Mouse (Mus musculus): ENCODE measurements around the gene Acsl5.
A peak's percentile ranks its signal among the peaks of the same experiment; 100 is the strongest.

The Acsl5 gene

DNA sequence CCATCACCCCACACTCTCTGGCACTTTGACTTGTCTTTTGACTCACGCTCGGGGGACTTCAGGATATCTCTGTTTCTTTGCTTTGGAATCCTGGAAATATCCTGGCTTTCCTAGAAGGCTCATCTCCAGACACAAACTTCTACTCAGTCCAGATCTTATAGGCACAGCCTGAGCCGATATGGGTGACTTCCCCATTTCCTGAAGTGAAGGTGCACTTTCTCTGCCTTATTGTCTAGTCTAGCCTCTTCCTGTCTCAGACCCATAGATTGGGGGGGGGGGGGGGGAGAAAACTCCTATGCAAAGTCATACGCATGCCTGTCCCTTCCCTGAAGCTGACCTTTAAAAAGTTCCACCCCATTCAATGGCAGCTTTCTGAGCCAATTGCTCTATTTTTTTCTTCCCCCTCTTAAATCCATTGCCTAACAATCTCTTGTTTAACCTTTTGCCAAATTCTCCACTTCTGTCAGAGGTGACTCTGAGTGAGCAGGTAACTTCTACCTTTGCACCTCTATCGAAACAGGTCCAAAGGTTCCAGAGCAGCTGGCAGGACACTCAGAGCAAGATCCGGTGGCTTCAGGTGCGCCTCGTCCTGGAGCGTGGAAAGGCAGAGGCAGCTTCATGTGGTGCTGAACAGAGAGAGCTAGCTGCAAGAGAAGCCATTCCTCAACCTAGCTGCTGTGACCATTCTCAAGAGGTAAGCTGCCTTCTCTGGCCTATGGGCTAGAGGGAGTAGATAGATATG lies at the start of gene Acsl5:
Gene Acsl5 (plus strand): TSS at position 556 of the 742 bp plus-strand sequence.
- peak; percentile 37 for DNase-seq

GRCm38 (mm10) chr19:55206482-55207138 lies 45.1 kb upstream of the Acsl5 start:
- DNase-seq: peak; percentile 23

DNA sequence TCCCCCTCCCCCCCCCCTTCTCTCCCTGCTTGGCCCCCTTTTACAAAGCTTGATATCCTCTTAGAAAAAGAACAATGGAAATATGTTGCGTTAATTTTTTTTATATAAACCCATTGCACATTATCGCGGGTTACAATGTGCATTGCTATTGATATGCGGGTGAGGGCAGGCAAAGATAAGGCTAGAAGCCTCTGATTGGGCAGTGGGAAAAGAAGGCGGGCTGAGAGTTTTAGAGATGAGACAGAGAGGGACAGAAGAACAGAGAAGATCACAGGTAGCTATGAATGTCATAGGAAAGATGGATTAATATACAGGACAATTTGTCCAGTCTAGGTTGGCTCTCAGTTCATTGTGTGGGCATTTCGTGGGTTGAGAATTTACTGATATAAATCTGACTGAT lies 44.5 kb upstream of the Acsl5 start:
- no peak for DNase-seq

GRCm38 (mm10) chr19:55207746-55208538 lies 43.8 kb upstream of the Acsl5 start:
- DNase-seq: no peak

GRCm38 (mm10) chr19:55208654-55209053 lies 43.1 kb upstream of the Acsl5 start:
- DNase-seq: no peak

DNA sequence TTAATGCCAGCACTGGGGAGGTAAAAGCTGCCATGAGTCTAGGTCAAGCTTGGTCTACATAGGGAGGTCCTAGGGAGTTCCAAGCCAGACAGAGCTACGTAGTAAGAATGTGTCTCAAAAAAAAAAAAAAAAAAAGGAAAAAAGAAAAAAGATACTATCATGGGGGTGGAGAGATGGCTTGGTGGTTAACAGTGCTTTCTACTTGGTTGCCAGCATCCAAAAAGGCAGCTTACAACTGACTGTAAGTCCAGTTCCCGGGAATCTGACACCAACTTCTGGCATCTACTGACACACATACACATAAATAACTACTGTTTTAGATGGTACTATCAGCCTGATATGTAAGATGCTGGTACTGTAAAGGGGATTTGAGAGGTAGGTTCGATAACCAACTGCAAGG lies 42.7 kb upstream of the Acsl5 start:
- no peak for DNase-seq

GRCm38 (mm10) chr19:55211698-55212097 lies 40.0 kb upstream of the Acsl5 start:
- DNase-seq: no peak

DNA sequence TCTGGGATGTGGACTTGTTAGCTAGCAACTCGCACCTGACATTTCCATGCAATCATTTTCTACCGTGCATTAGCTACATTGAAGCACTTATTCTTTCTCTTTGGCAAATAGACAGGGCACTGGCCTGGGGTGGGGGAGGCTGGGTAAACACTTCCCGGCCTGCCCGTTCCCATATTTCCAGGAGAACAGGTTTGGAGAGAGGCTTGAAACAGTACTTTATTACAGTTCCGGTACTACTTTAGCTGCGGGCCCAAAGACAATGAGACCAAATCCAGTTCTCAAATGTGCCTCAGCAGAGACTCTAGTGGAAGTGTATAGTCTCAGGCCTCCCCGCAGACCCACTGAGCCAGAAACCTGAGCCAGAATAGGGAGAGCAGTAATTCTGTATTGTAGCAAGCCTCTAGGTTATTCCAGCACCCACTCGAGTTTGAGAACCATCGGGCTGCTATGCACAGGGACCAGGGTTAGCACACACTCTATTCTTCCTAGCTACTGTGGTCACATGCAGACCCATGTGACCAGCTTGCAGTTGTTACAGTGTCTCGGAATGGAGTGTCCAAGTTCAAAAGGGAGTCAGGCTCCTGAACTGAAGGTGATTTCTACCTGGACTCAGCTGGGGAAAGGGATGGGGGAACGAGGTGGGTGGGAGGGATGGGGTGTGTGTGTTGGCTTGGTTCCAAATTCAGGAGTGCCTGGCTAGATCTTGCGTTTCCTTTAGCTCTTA lies 38.0 kb upstream of the Acsl5 start:
- no peak for DNase-seq

GRCm38 (mm10) chr19:55216876-55217275 lies 34.9 kb upstream of the Acsl5 start:
- DNase-seq: no peak

- peak; percentile 26 for DNase-seq
Measured at GRCm38 (mm10) chr19:55217365-55217764, 34.4 kb upstream of the Acsl5 start.

- peak; percentile 79 for DNase-seq
Measured at GRCm38 (mm10) chr19:55218192-55218739, 33.5 kb upstream of the Acsl5 start.

- no peak for DNase-seq
Measured at GRCm38 (mm10) chr19:55218741-55219221, 33.0 kb upstream of the Acsl5 start.

- DNase-seq: peak; percentile 57
Measured at GRCm38 (mm10) chr19:55219359-55219758, 32.4 kb upstream of the Acsl5 start.

- no peak for DNase-seq
Measured at GRCm38 (mm10) chr19:55221208-55221607, 30.5 kb upstream of the Acsl5 start.

DNA sequence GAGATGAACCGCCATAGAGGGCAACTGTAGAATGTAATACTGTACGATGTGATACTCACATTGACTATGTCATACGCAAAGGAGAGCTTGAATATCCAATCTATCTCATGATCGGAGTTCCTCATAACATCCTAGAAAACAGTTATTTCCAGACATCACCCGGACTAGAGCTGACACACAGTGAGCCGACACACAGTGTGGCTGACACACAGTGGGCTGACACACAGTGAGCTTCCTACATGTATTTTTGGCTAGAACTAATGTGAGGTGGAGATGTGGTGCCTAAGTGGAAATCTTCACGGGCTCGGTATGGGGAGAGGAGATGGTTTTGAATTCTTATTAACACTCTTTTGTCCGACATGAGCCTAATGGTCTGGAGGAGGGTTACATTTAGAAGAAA lies 29.5 kb upstream of the Acsl5 start:
- no peak for DNase-seq

DNA sequence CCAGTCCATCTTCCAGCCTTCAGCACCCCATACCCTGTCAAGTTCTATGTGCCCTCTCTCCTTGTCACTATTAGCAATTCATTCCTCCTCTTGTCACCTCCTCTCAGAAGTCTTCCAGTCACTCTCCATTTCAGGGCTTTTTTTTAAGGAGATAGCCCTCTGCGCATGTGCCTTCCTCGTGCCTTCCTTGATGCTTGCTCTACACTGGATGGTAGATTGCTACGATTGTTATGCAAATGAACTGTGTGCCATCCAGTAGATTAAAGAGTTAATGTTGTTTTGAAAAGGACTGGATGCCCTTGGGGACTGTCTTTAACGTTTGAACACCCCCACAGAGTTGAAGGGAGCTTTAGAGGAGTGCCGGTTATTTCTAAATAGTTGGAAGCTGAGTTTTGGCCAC lies 25.1 kb upstream of the Acsl5 start:
- no peak for DNase-seq

DNA sequence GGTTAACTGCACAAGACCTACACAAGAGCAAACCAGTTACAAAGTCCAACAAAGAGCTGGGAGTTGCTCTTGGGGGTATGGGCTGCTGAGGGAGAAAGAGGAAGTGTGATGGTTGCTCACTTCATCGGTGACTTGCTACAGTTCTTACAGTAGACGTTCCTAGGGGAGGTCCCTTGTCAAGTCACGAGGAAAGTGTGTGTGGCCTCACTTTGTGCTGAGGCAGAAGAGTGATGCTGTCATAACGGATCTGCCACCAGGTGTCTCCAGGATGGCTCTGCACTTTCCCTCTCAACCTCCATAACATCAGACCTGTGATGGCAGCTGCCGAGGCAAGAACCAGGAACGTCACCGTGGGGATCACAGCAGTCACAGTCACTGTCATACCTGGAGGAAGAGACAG lies 24.6 kb upstream of the Acsl5 start:
- no peak for DNase-seq

DNA sequence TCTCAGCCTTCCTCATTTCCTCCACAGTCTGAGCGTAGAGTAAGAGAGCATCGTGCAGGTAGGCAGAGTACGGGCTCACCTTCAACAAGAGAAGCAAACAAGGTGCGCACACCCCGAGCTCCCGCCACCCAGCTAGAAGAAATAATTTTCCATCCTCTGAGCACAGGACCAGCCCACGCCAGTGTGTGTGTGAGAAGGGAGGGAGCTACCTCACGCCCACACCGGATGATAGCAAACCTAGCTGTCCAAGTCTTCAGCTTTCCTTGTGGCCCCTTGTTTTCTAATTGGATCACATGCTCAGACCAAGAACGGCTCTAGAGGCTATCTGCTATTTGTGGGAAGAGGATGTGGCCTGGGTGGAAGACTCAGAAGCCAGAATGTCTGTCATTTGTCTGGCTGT lies 20.7 kb upstream of the Acsl5 start:
- DNase-seq: no peak

DNA sequence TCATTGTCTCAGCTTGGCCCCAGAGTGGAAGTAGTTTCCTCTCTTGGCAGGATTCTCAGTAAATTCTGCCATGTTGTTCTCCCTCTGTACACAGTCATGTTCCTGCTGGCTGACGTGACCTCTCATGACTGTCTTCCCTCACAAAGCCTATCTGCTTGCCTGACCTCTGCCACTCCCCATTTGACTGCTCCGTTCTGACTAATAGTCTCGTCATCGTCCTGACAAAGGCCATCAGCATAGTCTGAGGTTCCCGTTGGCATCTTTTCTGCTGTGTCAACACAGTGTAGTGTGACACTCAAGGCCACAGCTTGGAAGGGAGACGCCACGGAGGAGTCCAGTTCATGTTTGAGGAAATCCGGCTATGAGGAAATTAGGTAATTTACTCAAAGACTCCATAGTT lies 19.6 kb upstream of the Acsl5 start:
- DNase-seq: no peak

DNA sequence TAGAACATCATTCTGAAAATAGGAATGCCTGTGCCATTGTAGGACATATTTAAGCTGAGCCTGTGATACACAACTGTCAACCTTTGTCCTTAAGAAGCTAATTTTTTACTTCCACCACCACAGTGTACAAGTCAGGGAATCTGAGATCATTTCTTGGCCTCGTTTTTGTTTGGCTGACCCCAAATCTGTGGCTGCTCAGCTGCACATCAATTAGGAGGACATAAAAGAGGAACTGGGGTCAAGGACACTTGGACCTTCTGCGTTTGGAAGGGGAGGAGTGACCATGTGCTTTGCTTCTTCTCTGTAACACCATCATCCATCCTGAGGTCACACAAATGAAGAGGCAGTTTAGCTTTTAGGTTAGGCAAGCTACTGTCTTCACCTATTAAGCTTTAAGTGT lies 15.7 kb upstream of the Acsl5 start:
- peak; percentile 62 for DNase-seq

DNA sequence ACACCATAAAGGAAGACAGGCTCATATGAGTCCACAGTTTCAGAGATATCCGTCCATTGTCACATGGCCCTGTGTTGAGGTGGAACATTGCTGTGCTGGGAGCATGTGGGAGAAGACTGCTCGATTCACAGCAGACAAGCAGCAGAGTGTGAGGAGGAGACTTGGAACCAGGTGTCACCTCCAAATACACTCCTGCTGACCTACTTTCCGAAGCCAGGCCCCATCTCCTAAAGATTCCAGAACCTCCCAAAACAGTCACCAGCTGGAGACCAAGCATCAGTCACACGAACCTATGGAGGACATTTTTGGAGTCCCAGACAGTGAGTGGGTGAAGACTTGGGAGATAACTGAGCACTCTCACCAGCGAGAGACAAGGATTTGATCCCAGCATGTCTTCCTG lies 15.2 kb upstream of the Acsl5 start:
- no peak for DNase-seq

DNA sequence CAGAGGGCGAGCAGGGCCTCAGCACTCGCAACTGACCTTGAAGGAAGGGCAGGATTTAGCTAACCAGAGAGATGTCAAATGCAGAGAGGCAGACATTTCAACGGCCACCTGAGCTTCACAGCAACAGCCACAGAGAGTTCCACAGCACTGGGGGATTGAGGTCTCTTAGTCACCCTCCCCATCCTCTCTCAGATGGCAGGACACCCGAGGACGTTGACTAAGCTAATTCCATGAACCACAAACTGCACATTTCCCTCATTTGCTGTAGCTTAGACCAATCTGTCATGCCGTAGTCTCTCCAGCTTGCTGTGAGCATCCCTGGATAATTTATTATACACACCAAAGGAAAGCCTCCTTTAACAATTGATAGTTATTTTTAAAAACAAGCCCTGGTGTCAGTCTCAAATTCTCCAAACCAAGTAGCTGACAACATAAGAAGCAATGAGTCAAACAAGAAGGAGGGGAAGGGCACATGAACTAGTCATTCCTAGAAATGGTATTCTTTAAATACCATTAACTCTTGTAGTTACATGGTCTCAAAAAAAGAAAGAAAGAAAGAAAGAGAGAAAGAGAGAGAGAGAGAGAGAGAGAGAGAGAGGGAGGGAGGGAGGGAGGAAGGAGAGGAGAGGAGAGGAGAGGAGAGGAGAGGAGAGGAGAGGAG lies 11.8 kb upstream of the Acsl5 start:
- DNase-seq: no peak
